Mouse (Mus musculus): ENCODE results near the gene Thoc6.

Thoc6 gene

DNA sequence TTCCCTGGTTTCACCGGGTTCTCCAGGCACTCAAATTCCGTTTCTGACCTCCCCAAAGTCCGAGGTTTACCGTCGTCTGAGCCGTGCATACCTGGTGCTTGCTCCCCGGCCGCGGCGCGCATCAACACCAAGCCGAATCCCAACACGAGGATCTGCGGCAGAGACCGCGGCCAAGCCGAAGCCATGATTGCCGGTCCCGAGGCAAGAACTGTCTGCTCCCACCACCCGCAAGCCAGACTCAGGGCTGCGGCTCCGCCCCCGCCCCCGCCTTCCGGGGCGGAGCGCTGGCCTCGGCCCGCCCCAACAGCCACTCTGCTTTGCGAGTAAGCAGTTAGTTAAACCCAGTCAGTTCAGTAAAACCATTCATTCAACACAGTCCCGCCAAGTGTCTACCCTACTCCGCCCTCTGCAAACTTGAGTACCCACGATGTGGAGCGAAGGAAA, 3.6 kb upstream of the Thoc6 start, which contains the start of gene Tnfrsf12a:
Gene Tnfrsf12a (minus strand): TSS at position 233 of the 444 bp plus-strand sequence.
- DNase-seq (ENCODE audit: low read depth, low spot score) = peak; percentile 89

DNA sequence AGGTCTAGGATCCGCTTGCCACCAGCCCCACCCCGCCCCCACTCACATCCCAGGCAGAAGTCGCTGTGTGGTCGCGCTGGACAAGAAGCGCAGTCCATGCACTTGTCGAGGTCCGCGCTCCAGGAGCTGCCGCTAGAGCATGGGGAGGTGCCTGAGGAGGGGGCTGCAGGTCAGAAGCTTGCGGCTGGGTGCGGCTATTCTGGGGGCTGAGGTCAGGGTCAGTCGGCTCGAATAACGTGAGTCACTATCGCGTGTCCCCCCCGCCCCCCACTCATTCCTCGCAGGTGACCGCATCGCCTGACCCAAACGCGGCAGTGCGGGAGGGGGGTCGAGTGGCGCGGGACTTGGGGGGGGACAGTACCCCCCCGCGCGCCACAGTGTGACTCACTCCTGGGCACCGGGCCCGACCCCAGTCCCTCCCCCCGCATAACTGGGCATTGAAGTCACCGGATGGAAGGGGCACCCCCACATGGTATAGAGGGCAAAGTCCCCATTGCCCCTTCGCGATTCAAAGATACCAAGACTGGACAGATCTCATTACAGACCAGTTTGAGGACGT, 2.9 kb upstream of the Thoc6 start:
- DNase-seq (ENCODE audit: low read depth, low spot score) = no peak

DNA sequence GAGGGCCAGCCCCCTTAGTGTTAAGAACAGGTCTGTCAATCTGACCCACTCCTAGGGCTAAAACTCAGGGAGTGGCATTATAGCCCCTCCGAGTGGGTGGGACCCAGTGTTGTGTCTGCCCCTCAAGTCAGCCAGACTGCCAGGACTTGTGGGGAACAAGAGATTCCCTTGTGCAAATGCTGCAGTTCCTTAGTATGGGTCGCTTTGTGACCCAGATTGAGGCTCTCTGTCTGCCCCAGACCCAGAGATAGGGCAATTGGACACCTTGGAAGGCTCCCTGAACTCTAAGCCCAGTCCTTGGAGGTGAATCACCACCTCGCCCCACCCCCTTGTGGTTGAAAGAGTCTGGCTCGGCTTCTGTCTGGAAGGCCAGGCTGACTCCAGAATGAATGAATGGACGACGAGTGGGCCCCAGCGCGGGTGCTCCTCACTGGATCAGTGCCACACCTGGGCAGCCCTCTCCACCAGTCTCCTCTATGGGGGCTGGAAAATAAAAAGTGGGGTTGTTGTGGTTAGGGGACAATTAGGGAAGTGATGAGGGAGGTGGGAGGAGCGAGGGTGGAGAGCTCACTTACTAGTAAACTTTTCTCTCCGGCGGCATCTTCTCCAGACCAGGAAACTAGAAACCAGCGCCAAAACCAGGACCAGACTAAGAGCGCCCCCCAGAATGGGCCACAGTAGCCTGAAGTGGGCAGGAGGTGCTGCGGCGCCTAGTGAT, 2.0 kb upstream of the Thoc6 start:
- DNase-seq (ENCODE audit: low read depth, low spot score) = peak; percentile 73

DNA sequence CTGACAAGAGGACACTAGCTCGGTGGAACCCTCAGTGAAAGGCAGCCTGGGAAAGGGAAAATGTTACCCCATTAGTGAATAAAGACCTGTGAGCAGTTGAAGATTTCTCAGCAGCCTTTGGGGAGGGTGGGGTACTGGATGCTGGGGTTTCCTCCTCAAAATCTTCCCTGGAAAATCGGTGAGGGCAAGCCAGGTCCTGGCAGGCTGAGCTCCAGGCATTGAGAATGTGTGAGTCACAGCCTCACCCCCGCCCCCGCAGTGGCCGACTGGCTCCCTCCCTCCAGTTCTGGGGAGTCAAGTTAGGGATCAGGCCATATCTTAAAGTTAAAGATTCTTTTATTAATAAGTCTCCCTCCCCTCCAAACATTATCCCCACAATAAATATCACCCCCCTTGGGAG, 1.4 kb upstream of the Thoc6 start:
- no peak for DNase-seq (ENCODE audit: low read depth, low spot score)

DNA sequence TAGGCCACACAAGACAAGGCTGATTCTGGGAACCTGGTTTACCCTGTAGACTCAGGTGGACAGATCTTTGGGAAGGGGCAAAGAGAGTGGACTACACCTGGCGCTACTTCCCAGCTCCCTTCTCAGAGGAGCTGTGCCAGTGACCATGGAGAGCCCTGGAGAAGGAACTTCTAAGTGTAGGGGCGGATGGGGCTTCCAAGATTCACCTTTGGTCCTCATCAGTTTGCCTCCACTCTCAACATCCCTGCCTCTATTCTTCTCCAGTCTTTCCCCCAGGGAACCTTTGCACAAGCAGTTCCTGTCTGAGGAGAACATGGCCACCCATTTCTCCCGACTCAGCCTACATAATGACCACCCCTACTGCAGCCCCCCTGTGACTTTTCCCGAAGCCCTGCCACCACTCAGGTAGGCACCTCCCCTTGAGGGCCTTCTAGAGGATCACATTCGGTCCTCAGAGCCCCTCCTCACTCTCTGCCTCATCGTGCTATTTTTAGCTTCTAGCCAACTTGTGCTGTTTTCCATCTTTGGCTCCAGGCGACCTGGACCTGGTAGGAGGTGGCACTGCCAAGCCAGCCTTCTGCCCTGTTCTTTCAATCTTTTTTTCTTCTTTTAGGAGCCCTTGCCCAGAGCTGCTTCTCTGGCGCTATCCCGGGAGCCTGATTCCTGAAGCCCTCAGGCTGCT, 730 bp upstream of the Thoc6 start:
- no peak for DNase-seq (ENCODE audit: low read depth, low spot score)

DNA sequence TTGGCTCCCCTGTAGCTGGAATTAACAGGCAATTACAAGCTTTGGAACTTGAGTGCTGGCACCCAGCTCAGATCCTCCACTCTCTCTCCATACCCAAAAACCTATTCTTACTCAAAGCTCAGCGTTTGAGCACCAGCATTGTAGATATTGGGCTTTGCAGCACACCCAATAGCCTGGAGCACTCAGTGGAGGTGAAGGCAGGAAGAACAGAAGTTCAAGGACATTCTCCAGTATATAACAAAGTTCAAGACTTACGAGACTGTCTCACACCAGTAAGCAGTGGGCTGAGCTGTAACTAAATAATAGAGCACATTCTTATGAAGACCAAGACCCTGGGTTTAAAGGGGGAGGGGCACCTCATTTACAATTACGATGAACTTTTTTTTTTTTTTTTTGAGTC, 921 bp downstream of the Thoc6 start:
- DNase-seq (ENCODE audit: low read depth, low spot score) = no peak

DNA sequence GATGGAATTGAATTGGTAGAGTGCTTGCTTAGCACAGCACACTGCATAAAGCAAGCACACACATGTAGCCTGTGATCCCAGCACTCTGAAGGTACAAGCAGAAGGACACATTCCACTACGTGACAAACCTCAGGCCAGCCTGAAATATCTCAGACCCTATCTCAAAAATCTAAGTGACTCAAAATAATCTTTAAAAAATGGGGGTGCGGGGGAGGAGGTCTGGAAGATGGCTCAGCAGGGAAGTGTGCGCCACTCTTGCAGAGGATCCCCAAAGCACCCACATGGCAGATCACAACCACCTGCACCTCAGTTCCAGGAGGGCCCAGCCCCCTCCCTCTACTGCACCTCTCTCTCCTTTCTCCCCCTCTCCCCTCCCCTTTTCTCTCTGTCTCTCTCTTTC, 2.2 kb downstream of the Thoc6 start:
- DNase-seq (ENCODE audit: low read depth, low spot score) = no peak

DNA sequence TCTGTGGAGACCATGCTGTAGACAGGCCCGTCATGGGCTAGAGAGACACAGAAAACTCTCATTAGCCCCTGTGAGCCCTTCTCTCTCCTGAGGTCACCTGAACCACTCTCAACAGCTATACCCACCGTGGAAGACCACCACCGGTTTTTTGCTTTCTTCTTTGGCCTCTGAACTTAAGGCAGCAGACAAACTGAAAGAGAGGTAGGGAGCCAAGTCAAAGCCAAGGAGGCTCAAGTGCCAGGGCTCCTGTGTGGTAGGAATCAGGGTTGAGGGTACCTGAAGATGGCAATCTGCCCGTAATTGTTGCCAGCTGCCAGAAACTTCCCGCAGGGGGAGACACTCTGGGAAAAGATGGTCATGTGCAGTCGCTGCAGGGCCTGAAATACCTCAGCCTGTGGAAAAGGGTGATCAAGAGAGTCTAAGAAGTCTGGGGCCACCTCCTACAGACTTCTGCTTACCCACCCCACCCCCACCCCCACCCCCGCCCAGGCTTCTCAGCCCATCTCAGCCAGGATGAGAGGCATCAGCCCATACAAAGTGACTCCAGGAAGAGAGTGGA, 3.1 kb downstream of the Thoc6 start:
- DNase-seq (ENCODE audit: low read depth, low spot score) = peak; percentile 64

DNA sequence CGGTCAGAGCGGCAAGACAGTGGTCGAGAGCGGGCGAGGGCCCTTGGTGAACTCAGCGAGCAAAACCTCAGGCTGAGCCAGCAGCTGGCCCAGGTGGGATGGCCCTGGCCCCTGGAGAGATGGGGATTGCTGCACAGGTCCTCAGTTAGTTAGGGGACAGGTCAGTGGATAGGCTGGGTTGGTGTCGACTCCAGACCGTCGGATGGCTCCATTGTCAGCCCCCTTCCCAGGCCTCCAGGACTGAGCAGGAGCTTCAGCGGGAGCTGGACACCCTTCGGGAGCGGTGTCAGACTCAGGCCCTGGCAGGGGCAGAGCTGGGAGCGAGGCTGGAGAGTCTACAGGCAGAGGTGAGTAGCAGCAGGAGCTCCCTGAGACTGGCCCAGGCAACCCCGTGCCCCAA, 8.2 kb downstream of the Thoc6 start:
- DNase-seq (ENCODE audit: low read depth, low spot score) = no peak

DNA sequence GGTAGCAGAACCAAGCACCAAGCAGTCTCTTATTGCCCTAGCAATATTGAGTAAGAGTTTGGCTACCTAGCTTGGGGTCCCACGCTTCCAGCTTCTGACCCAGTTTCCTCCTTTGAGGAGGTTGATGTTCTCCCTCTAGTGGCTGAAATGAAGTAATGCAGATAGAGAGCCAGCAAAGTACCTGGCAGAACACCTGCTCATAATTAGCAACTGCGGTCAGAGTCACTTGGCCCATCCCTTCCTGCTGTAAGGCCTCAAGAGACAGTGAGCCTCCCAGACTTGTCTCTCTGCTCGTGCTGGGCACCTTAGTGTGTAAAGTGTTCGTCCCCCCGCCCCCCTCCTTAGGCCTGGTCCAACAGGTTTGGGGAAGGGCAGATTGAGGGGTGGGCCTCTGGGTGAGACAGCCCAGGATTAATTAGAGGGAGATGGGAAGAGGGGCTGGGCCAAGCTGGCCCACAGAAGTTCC, 9.1 kb downstream of the Thoc6 start:
- peak; percentile 85 for DNase-seq (ENCODE audit: low read depth, low spot score)

DNA sequence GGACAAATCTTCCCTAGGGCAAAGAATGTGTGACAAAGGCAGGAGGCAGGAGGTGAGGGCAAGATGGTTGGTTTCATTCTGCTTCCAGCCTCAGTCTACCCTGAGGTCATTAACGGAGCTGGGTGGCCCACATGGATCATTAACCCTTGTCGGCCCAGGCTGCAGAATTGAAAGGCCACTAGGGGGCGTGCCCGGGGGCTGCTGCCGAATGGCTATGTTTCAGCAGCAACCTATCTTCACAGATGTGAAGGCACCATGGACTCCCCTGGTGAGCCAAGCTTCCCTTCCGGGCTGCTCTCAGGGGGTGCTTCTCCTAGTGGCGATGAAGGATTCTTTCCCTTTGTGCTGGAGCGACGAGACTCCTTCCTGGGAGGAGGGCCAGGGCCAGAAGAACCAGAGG, 12.2 kb downstream of the Thoc6 start:
- peak; percentile 80 for DNase-seq (ENCODE audit: low read depth, low spot score)

DNA sequence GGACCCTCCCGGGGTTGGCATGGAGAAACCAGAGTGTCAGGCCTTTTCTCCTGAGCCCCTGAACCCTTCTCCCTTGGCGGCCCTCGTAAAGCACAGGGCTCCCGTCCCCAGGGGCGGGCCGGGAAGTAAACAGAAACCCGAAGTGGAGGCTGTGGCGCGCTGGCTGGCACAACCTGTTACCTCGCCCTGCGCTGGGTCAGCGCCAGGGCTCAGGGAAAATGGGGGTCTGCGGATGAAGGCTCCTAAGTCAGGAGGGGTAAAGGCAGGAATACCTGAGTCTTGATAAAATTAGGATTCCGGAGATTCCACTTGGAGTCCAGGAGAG, 12.8 kb downstream of the Thoc6 start:
- no peak for DNase-seq (ENCODE audit: low read depth, low spot score)

DNA sequence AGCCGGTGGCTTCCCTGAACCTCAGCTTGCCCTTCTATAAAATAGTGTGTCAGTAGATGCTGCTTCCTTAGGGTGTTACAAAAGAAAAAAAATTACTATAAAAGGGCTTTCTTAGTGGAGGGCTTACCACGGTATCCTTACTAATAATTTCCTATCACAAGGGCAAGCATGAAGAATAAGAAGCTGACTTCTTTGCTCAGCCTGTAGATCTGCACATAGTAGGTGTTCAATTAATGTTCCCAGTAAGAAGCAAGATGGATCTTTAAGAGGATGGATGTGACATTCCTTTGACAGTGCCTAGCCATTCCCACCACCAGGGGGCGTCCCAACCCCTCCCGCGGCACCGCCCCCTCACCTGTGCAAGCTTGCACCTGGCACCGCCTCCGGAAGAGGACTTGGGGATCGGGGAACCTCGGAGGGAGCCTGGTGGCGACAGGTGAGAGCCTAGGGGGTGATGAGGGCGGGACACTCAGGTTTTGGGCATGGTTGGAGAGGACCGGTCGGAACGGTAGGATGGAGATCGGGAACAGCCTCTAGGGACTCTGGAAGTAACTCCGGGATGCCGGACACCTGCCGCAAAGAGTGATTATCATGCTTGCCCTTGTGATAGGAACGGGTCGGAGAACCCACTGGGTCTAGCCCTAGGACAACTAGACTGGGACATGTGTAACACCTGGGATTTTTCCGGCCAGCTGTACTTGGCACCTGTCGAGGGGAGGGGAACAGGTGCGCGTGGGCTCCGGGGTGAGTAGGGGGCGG, 13.4 kb downstream of the Thoc6 start, which contains the start of gene Bicdl2:
Gene Bicdl2 (plus strand): TSS at position 390 of the 759 bp plus-strand sequence.
- peak; percentile 81 for DNase-seq (ENCODE audit: low read depth, low spot score)

DNA sequence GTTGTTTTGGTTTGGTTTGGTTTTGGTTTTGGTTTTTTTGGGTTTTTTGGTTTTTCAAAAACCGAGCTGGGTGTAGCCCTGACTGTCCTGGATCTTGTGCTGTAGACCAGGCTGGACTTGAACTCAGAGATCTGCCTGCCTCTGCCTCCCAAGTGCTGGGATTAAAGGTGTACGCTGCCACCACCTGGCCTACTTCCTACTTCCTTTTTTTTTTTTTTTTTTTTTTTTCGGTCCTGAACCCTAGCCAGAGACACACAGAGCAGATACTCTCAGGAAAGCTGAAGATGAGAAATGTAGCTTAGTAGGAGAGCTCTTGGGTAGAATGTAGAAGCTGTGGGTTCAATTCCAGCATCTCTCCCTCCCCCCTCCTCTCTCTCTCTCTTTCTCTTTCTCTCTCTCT, 15.2 kb downstream of the Thoc6 start:
- DNase-seq (ENCODE audit: low read depth, low spot score) = no peak

DNA sequence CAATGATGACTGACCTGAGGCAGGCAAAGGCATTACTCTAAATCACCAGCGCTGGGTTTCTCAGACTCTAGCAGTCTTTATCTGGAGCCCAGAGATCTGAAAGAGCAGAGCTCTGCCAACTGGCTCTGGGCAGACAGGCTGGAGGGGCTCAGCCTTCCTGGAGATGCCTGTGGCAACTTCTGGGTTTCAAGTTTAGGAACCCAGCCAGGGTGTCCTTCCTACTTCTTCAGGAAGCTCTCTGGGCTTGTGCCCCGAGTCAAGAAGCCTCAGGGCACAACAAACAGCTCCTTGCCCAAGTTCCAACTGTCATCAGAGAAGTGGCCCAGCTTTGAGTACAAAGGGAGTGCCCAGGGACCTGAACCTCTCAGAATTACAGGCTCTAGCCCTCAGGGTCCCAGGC, 19.3 kb downstream of the Thoc6 start:
- DNase-seq (ENCODE audit: low read depth, low spot score) = no peak

DNA sequence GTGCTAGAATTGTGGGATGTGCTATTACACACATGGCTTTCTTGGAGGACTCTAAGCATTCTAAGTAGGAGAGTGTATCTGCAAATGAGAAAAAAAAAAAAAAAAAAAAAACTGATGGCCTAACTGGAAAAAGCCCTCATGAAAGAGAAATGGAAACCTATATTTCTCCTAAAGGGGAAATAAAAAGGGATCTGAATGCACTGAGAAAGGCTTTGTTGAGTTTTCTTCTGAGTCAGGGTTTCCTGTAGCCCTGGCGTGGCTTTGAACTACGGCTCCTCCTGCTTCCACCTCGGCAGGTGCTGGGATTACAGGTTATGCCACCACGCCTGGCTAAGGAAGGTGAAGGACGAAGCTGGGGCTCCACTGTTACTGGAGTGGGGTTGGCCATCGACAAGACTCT, 19.7 kb downstream of the Thoc6 start:
- DNase-seq (ENCODE audit: low read depth, low spot score) = no peak

DNA sequence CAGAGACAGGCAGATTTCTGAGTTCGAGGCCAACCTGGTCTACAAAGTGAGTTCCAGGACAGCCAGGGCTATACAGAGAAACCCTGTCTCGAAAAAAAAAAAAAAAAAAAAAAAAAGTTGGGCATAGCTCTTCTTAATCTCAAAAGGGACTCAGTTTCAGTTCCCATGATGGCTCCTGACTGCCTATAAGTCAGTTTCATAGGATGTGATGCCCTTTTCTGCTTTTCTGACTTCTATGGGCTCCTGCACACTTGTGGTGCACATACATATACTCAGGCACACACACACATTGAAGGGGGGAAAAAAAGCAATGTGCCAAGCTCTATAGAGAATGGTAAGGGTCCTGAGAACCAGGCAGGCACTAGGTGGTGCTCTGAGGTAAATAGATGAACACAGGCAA, 20.4 kb downstream of the Thoc6 start:
- DNase-seq (ENCODE audit: low read depth, low spot score) = no peak

DNA sequence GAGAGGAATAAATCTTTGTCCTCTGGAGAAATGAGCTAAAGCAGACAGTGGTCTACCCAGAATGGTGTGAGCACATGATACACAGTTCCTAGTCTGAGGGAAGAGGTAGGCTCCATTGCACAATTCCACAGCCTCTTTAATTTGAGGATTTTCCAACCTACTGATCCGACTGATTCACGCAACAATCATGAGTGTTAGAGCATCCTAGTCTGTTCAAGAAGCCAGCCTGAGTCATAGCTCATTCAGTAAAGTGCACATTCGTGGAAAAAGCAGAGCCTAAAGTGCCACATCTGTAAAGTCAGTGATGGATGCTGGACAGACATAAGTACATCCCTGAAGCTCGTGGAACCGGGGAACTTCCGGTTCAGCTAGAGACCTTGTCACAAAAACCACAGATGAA, 22.3 kb downstream of the Thoc6 start:
- DNase-seq (ENCODE audit: low read depth, low spot score) = no peak

DNA sequence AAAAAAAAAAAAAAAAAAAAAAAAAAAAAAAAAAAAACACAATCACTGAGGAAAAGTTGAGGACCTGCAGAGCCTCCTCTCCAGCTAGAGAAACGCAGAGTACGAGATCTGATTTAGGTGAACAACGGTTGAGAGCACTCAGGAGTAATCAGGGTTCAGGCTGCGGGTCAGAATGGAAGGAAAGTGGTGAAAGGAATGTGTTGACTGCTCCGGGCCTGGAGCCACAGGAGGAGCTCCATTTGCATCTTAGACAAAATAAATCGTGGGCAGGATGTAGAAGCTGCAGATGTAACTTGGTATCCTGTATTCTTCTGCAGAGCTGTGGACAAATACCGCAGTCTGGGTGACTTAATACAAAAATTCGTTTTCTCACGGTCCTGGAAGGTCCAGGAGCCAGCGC, 27.8 kb downstream of the Thoc6 start:
- DNase-seq (ENCODE audit: low read depth, low spot score) = peak; percentile 73

DNA sequence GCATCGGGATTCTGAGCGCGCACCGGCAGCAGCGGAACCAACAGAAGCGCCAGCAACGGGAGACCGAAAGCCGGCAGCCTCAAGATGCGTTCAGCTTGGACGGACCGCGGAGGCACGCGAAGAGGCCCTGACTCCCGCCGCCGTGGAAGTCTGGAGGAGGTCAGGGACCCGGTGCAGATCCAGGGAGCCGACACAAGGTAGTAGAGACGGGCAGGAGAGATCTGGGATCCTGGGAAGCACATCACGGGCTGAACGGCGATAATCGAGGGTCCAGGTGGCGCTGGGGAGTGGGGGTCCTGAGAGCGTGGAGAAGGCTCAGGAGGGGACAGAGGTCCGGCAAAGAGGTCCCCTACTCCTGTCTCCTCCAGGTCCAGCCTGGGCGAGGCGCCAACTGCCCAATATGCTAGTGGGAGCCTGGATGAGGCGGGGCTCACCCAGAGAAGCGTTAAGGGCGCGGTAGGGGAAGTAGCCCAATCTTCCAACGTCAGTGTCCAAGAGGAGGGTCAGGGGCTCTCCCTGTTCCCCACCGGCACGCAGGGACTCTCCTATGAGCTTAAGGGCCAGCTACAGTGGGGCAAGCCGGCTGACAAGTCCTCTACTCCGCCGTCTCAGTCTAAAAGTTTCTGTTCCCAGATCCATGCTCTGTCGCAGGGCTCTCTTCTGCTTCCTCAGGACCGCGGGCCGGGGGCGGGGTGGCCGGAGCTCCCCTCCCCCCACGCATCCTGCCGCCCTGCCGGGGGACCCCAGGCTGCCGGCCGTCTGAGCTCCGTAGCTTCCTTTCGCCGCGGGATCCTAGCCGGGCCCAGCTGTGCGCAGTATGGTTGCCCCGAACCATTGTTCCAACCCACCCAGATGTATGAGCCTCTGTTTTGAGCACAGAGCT, 28.8 kb downstream of the Thoc6 start, which contains the start of gene Mmp25:
Gene Mmp25 (minus strand): TSS at position 665 of the 883 bp plus-strand sequence.
- DNase-seq (ENCODE audit: low read depth, low spot score) = peak; percentile 41

DNA sequence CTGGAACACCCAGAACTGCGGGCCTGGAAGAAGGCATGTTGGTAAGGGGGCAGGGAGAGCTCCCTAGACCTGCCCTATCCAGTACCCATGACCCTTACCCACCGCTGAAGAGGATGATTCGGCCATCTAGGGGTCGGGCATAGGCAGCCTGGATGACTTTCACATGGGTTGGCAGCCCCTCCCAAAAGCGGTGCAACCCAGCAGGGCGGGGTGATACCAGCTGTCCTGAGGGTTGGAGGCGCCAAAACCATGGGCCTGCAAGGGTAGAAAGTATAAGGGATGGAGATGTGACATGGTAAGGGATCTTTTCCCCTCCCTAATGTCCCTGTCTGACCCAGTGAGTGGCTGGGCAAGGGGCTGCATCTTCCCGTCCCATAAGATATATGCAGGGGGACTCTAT, 42.4 kb downstream of the Thoc6 start:
- DNase-seq (ENCODE audit: low read depth, low spot score) = no peak
